Mouse (Mus musculus): ENCODE data around the gene Odf3b. TPM values are rescaled to one million over a fixed set of nuclear protein-coding genes. Genes with fewer than 3 reads are reported as not detected.

Odf3b gene
- polyA plus RNA-seq, 1 experiment from 2014 or later: 5.5 TPM

DNA sequence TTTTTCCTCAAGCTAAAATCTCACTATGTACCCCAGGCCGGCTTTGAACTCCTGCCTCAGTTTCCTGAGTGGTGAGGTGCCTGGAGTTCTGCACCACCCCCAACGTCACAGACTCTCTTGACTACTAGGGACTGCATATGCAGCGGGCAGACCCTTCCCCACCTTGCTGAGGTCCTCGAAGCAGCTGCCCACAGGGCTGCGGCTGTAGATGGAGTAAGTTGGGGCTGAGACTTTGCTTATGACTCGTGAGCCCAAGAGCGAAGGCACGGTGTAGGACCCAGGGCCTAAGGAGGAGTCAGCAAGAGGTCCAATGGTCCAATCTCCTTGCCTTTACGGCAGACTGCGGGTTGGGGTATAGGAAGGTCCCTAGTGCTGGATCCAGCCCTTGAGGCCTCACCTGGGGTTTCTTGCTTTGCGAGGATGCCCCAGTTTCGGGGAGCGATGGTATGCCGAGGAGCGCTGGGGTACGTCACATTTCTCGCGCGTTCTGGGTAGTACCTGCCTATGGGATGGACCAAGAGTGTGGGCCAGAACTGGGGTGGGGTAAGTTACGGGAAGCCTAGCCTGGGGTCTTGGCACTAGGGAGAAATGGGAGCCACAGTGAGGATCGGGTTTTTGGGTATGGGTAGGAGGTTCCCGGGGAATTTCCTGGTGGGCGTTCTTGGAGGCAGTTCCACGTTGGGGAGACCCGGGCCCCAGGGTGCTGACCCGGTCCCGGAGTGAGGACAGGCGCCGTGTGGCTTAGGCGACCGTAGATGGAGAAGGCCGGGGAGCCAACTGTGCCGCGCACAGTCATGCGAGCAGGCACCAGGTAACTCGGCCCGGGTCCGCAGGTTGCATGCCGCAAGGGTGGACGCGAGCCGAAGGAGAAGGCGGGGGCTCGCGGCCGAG is 899 bp downstream of the Odf3b start:
- Histone ChIP-seq H3K9ac (peak overlapping the region; percentile 49; the same call in 1 of the 2 replicates), H3K9me3 (ENCODE audit: control insufficient read depth, low read length) (no peaks in the 10 kb centered on the region), H3K36me3 (replicated peaks; ENCODE audit: control insufficient read depth, insufficient read depth) (no peaks in the 10 kb centered on the region), H3K4me3 (replicated peaks; ENCODE audit: low read length) (peak overlapping the region; percentile 21), H3K27me3 (ENCODE audit: control insufficient read depth, insufficient read depth, low read length) (peaks cover 55% of the 10 kb centered on the region), H3K27ac (no peak overlapping the region), H3K4me2 (replicated peaks) (peak overlapping the region; percentile 48), H3K4me1 (replicated peaks; ENCODE audit: control insufficient read depth, insufficient read depth, low read length) (peaks cover 13% of the 10 kb centered on the region)
- ATAC-seq (ENCODE audit: low FRiP score) (no peak), DNase-seq (ENCODE audit: low spot score) (no peak)
- 13% methylated on average over 46 of the region's 46 CpGs for WGBS

DNA sequence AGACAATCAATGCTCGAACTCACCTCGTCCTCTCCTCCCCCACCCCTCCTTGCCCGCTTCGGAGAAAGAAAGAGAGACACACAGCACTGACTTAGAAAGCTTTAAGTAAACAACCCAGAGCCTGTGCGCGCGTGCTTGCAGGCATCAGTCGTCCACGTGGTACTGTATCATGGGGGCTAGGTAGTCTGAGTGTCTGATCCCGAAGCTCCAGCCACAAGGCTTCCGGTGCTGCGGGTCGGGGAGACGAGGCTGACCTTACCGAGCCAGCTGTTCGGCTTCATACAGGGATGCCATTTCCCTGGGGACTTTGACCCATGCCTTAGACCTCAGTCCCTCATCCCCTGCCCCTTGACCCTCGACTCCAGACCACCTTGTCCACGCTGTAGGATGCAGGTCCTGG is 1.7 kb downstream of the Odf3b start:
- Histone ChIP-seq H3K9me3 (ENCODE audit: control insufficient read depth, low read length) (no peaks in the 10 kb centered on the region), H3K9ac (no peak overlapping the region), H3K36me3 (replicated peaks; ENCODE audit: control insufficient read depth, insufficient read depth) (no peaks in the 10 kb centered on the region), H3K4me1 (replicated peaks; ENCODE audit: control insufficient read depth, insufficient read depth, low read length) (peaks cover 20% of the 10 kb centered on the region), H3K27ac (no peak overlapping the region), H3K4me2 (replicated peaks) (no peak overlapping the region), H3K27me3 (ENCODE audit: control insufficient read depth, insufficient read depth, low read length) (peaks cover 55% of the 10 kb centered on the region), H3K4me3 (replicated peaks; ENCODE audit: low read length) (no peak overlapping the region)
- ATAC-seq (ENCODE audit: low FRiP score) (no peak), DNase-seq (ENCODE audit: low spot score) (no peak)
- WGBS: 9% methylated on average over 18 of the region's 18 CpGs

DNA sequence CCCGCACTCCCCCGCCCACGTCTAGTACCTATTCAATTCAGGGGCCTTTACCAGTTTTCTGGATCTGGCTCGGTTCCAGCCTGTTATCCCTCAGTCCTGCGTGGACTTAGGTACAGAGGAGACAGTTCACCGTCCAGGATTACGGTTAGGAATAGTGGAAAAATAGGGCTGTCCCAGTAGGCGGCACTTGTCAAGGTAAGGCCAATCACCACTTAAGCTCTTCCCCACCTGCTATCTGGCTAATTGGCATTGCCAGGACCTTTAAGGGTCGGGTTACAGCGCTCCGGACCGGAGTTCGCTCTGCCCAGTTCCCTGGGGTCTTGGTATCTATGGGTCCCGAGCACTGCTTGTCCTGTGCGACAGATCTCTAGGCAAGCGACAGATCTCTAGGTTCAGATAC is 2.1 kb downstream of the Odf3b start, which contains the start of gene Tymp:
Tymp (minus strand) TSS at position 83 of the 400 bp plus-strand sequence.
- Histone ChIP-seq H3K36me3 (replicated peaks; ENCODE audit: control insufficient read depth, insufficient read depth) (peaks cover 4% of the 10 kb centered on the region), H3K9me3 (ENCODE audit: control insufficient read depth, low read length) (no peaks in the 10 kb centered on the region), H3K9ac (no peak within 1 kb of the TSS), H3K27me3 (ENCODE audit: control insufficient read depth, insufficient read depth, low read length) (peaks cover 55% of the 10 kb centered on the region), H3K27ac (no peak within 1 kb of the TSS), H3K4me2 (replicated peaks) (no peak within 1 kb of the TSS), H3K4me1 (replicated peaks; ENCODE audit: control insufficient read depth, insufficient read depth, low read length) (peaks cover 20% of the 10 kb centered on the region), H3K4me3 (replicated peaks; ENCODE audit: low read length) (no peak within 1 kb of the TSS)
- no peak for ATAC-seq (ENCODE audit: low FRiP score)
- DNase-seq (ENCODE audit: low spot score): no peak
- WGBS: 24% methylated on average over 16 of the region's 16 CpGs

- peaks cover 13% of the 10 kb centered on the region for H3K36me3 ChIP-seq (replicated peaks; ENCODE audit: control insufficient read depth, insufficient read depth)
- H3K4me2 ChIP-seq (replicated peaks): no peak overlapping the region
- no peak overlapping the region for H3K27ac ChIP-seq
- peaks cover 20% of the 10 kb centered on the region for H3K4me1 ChIP-seq (replicated peaks; ENCODE audit: control insufficient read depth, insufficient read depth, low read length)
- peaks cover 53% of the 10 kb centered on the region for H3K27me3 ChIP-seq (ENCODE audit: control insufficient read depth, insufficient read depth, low read length)
- DNase-seq (ENCODE audit: low spot score) (no peak), ATAC-seq (ENCODE audit: low FRiP score) (no peak)
- H3K9me3 ChIP-seq (ENCODE audit: control insufficient read depth, low read length): no peaks in the 10 kb centered on the region
- H3K9ac ChIP-seq: no peak overlapping the region
- no peak overlapping the region for H3K4me3 ChIP-seq (replicated peaks; ENCODE audit: low read length)
- WGBS: 78% methylated on average over 7 of the region's 7 CpGs
Observed at GRCm38 (mm10) chr15:89376040-89376439, 3.0 kb downstream of the Odf3b start.

- no peak overlapping the region for H3K4me3 ChIP-seq (replicated peaks; ENCODE audit: low read length)
- WGBS: 91% methylated on average over 17 of the region's 17 CpGs
- no peak for DNase-seq (ENCODE audit: low spot score)
- ATAC-seq (ENCODE audit: low FRiP score): no peak
- peaks cover 20% of the 10 kb centered on the region for H3K4me1 ChIP-seq (replicated peaks; ENCODE audit: control insufficient read depth, insufficient read depth, low read length)
- peaks cover 42% of the 10 kb centered on the region for H3K27me3 ChIP-seq (ENCODE audit: control insufficient read depth, insufficient read depth, low read length)
- no peaks in the 10 kb centered on the region for H3K9me3 ChIP-seq (ENCODE audit: control insufficient read depth, low read length)
- peaks cover 23% of the 10 kb centered on the region for H3K36me3 ChIP-seq (replicated peaks; ENCODE audit: control insufficient read depth, insufficient read depth)
- 0 out of 2 replicates have a peak overlapping the region, but pooled peaks have one; percentile 70 for H3K4me2 ChIP-seq (replicated peaks)
- no peak overlapping the region for H3K9ac ChIP-seq
- no peak overlapping the region for H3K27ac ChIP-seq
Observed at GRCm38 (mm10) chr15:89374801-89375534, 4.1 kb downstream of the Odf3b start.

DNA sequence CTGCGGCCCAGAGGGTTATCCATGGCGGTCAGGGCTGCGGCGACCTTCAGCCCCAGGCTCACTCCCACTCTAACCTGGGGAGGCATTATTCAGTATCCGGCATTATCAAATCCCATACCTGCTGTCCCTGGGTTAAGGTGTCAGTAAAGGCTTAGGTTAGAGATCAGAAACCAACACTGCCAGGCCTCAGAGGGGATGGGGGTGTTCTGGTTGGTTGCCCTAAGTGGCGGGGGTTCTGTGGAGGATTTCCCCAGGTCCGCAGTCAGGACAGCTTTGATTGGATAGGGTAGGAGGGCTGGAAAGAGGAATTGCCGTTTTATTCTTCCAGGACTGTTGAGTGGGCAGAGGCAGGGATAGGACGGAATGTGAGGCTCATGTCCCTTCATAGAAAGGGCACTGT is 4.7 kb downstream of the Odf3b start:
- Histone ChIP-seq H3K36me3 (replicated peaks; ENCODE audit: control insufficient read depth, insufficient read depth) (peaks cover 30% of the 10 kb centered on the region), H3K9me3 (ENCODE audit: control insufficient read depth, low read length) (no peaks in the 10 kb centered on the region), H3K9ac (peak overlapping the region; percentile 77), H3K27me3 (ENCODE audit: control insufficient read depth, insufficient read depth, low read length) (peaks cover 36% of the 10 kb centered on the region), H3K4me3 (replicated peaks; ENCODE audit: low read length) (peak overlapping the region; percentile 61), H3K27ac (peak overlapping the region; percentile 91), H3K4me1 (replicated peaks; ENCODE audit: control insufficient read depth, insufficient read depth, low read length) (peaks cover 20% of the 10 kb centered on the region), H3K4me2 (replicated peaks) (peak overlapping the region; percentile 70)
- ATAC-seq (ENCODE audit: low FRiP score) (no peak), DNase-seq (ENCODE audit: low spot score) (no peak)
- WGBS: 52% methylated on average over 9 of the region's 9 CpGs

- under 1% methylated on average over 42 of the region's 42 CpGs for WGBS
- DNase-seq (ENCODE audit: low spot score) (peak; percentile 92), ATAC-seq (ENCODE audit: low FRiP score) (peak; percentile 87)
- Histone ChIP-seq H3K4me1 (replicated peaks; ENCODE audit: control insufficient read depth, insufficient read depth, low read length) (peaks cover 20% of the 10 kb centered on the region), H3K27me3 (ENCODE audit: control insufficient read depth, insufficient read depth, low read length) (peaks cover 31% of the 10 kb centered on the region), H3K36me3 (replicated peaks; ENCODE audit: control insufficient read depth, insufficient read depth) (peaks cover 35% of the 10 kb centered on the region), H3K4me3 (replicated peaks; ENCODE audit: low read length) (peak within 1 kb of the TSS; percentile 61), H3K27ac (peak within 1 kb of the TSS; percentile 91), H3K9me3 (ENCODE audit: control insufficient read depth, low read length) (no peaks in the 10 kb centered on the region), H3K4me2 (replicated peaks) (peak within 1 kb of the TSS; percentile 70), H3K9ac (peak within 1 kb of the TSS; percentile 77)
Observed at GRCm38 (mm10) chr15:89373762-89374248, 5.3 kb downstream of the Odf3b start, which contains the start of gene Sco2. Gene Sco2 (minus strand): TSS chr15:89373846.

DNA sequence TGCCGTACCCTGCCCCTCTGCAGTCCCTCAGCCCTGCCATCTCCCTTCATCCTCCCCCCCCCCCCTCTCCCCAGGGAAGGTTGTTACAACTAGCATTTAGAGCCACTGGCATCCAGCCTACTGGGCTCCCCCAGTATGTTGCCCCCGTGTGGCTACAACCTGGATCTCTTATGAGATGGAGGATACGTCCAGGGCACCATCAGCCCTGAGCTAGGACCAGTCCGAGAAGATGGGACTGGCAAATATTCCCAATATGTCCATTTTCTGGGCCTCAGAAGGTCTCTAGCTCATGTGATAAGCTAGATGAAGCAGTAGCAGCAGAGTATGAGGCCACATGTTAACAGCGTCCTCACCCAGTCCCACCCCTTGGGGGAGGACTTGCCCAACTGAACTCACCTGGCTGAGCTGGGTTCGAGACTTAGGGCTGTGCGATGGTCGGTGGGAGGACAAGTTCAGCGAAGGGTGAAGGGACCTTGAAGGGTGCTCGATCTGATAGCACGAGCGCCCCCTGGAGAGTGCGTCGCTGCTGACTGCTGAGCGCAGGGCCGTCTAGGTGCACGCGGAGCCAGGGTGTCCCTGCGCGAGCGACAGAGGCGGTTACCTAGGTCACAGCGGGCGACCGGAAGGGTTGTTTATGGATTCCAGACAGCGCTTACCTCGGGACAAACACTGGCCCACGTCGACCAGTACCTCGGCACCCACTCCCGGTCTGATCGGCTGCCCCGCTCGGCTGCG is 5.9 kb downstream of the Odf3b start:
- ATAC-seq (ENCODE audit: low FRiP score): peak; percentile 74
- peaks cover 15% of the 10 kb centered on the region for H3K4me1 ChIP-seq (replicated peaks; ENCODE audit: control insufficient read depth, insufficient read depth, low read length)
- H3K4me3 ChIP-seq (replicated peaks; ENCODE audit: low read length): peak overlapping the region; percentile 61
- peak overlapping the region; percentile 91 for H3K27ac ChIP-seq
- peaks cover 41% of the 10 kb centered on the region for H3K36me3 ChIP-seq (replicated peaks; ENCODE audit: control insufficient read depth, insufficient read depth)
- H3K4me2 ChIP-seq (replicated peaks): peak overlapping the region; percentile 70
- H3K9ac ChIP-seq: peak overlapping the region; percentile 77
- peak; percentile 74 for DNase-seq (ENCODE audit: low spot score)
- WGBS: 2% methylated on average over 35 of the region's 35 CpGs
- no peaks in the 10 kb centered on the region for H3K9me3 ChIP-seq (ENCODE audit: control insufficient read depth, low read length)
- peaks cover 25% of the 10 kb centered on the region for H3K27me3 ChIP-seq (ENCODE audit: control insufficient read depth, insufficient read depth, low read length)
